Mouse (Mus musculus) CD4-positive, CD25-positive, alpha-beta regulatory T cell, adult 2 months (primary cell): ENCODE measurements at regions not wholly inside any gene's neighbourhood (a gene's known extent, or its start where the extent isn't known, plus 50 kb on each side); places are given as distances from the start of the nearest gene placed in this dataset.
A peak's percentile ranks its signal among the peaks of the same experiment; 100 is the strongest.

ENCODE experiments used
- DNase-seq: peaks from one replicate; pipeline ENCODE4 v3.0.0-alpha.2; 2012; ENCODE audit warnings: low read depth, low spot score

DNA sequence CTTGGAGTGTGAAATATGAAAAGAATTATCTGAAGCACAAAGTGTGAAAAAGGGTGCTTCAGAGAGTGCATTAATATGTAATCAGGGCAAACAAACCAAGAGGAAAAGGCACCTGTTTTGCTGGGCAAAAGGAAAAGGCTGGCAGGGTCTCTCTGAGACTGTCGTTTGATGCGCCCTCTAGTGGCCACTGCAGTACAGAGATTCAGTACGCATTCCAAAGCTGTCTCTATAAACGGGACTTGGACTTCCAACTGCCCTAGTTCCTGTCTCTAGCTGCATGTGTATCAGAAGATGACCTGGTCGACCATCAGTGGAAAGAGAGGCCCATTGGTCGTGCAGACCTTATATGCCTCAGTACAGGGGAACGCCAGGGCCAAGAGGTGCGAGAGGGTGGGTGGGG lies 58.7 kb upstream of the D16Ertd472e start:
- DNase-seq = peak; percentile 83

DNA sequence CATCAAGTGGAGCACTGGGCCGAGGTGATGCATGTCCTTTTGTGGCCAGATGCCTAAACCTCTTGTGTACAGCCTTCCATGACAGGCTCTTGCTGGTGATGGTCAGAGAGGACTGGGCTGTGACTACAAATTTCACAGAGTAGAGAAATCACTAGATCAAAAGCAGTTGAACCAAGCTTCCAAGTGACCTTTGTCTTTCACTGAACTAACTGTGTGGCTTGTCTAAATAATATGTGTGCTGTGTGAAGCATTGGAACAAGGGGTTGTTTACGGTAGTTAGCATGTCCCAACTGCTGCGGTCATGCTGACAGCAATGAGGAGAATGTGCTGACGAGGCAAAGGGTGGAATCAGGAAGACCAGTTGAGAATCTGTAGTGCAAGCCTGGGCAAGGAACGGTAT lies 55.3 kb upstream of the D16Ertd472e start:
- DNase-seq = no peak

- peak; percentile 52 for DNase-seq
Measured at GRCm38 (mm10) chr16:78626803-78627202, 50.3 kb upstream of the D16Ertd472e start.
